Mouse (Mus musculus) intestine, embryonic 14.5 days (tissue): ENCODE results near the gene Cox17. TPM values are rescaled to one million over a fixed set of nuclear protein-coding genes. Genes with fewer than 3 reads are reported as not detected.

Source experiments
- ATAC-seq: fragments of 200-750 bp; cut with Nextera tagmentation; replicated peaks from 2 replicates; pipeline ENCODE4 v1.8.0; 2017; ENCODE audit warnings: low read depth, moderate number of reproducible peaks, moderate TSS enrichment, moderate library complexity; ENCODE audit not compliant: low FRiP score, low TSS enrichment
- DNase-seq: peaks from one replicate; pipeline ENCODE4 v3.0.0-alpha.2; 2018; ENCODE audit warnings: low spot score
- H3K27ac ChIP-seq: fragments of 300-500 bp; sonication (generic); 2 replicates; pipeline ENCODE4 v1.5.1; 2014; ENCODE audit warnings: low read depth, mild to moderate bottlenecking, control low read depth
- H3K27me3 ChIP-seq: fragments of 300-500 bp; sonication (generic); replicated peaks from 2 replicates; pipeline ENCODE4 v1.6.1; 2014; ENCODE audit warnings: low read length, control low read depth; ENCODE audit not compliant: control insufficient read depth, insufficient read depth
- H3K36me3 ChIP-seq: fragments of 300-500 bp; sonication (generic); 2 replicates; pipeline ENCODE4 v1.6.1; 2014; ENCODE audit warnings: low read length, control low read depth; ENCODE audit not compliant: control insufficient read depth, insufficient read depth
- H3K4me1 ChIP-seq: fragments of 300-500 bp; sonication (generic); replicated peaks from 2 replicates; pipeline ENCODE4 v1.6.1; 2014; ENCODE audit warnings: low read length, control low read depth, mixed read lengths; ENCODE audit not compliant: control insufficient read depth, insufficient read depth
- H3K4me2 ChIP-seq: fragments of 300-500 bp; sonication (generic); 2 replicates; pipeline ENCODE4 v1.6.1; 2014; ENCODE audit warnings: low read length
- H3K4me3 ChIP-seq: fragments of 300-500 bp; sonication (generic); 2 replicates; pipeline ENCODE4 v1.5.1; 2014; ENCODE audit warnings: low read depth, low read length, control low read depth, mixed read lengths
- H3K9ac ChIP-seq: fragments of 300-500 bp; sonication (generic); 2 replicates; pipeline ENCODE4 v1.6.1; 2014; ENCODE audit warnings: mild to moderate bottlenecking, low read length
- H3K9me3 ChIP-seq: fragments of 300-500 bp; sonication (generic); 2 replicates; pipeline ENCODE4 v1.6.1; 2016; ENCODE audit warnings: low read length, control low read depth; ENCODE audit not compliant: control insufficient read depth
- WGBS: fragments of 180-500 bp; shearing (Covaris S2); extraction: QIAGEN DNeasy Blood & Tissue Kit; methylation state at CpG from one replicate; pipeline ENCODE4 v1.1.7; 2014; 5-methylcytosine and 5-hydroxymethylcytosine counted together
- polyA plus RNA-seq: library from polyadenylated mRNA; unstranded; fragments of >200 nt; fragmentation: Nextera tagmentation; extraction: Ambion mirVana; gene quantifications from 2 replicates; pipeline ENCODE4 v1.2.1, GENCODE M21; 2014

The Cox17 gene
- polyA plus RNA-seq, 1 experiment from 2014 or later, result 187 TPM

- Histone ChIP-seq H3K4me3 (no peak overlapping the region), H3K36me3 (no peaks in the 10 kb centered on the region), H3K4me2 (no peak overlapping the region), H3K9ac (no peak overlapping the region), H3K9me3 (no peaks in the 10 kb centered on the region), H3K27me3 (no peaks in the 10 kb centered on the region), H3K4me1 (peaks cover 13% of the 10 kb centered on the region), H3K27ac (no peak overlapping the region)
- WGBS, result 85% methylated on average over 6 of the region's 6 CpGs
- DNase-seq, result no peak
- no peak for ATAC-seq
Observed at GRCm38 (mm10) chr16:38398266-38398665, 51.5 kb downstream of the Cox17 start.

GRCm38 (mm10) chr16:38399076-38399475 is 52.3 kb downstream of the Cox17 start:
- Histone ChIP-seq H3K9ac (no peak overlapping the region), H3K4me2 (no peak overlapping the region), H3K4me1 (peaks cover 13% of the 10 kb centered on the region), H3K36me3 (no peaks in the 10 kb centered on the region), H3K27me3 (no peaks in the 10 kb centered on the region), H3K4me3 (no peak overlapping the region), H3K27ac (no peak overlapping the region), H3K9me3 (no peaks in the 10 kb centered on the region)
- no peak for ATAC-seq
- no peak for DNase-seq
- 83% methylated on average over 3 of the region's 3 CpGs for WGBS

- H3K9me3 ChIP-seq, result no peaks in the 10 kb centered on the region
- peak overlapping the region; percentile 8 for H3K9ac ChIP-seq
- H3K27me3 ChIP-seq, result no peaks in the 10 kb centered on the region
- peak overlapping the region; percentile 1; the same call in 1 of the 2 replicates for H3K27ac ChIP-seq
- peak overlapping the region; percentile 47 for H3K4me2 ChIP-seq
- ATAC-seq, result peak; percentile 50; the same call in 1 of the 2 replicates
- H3K36me3 ChIP-seq, result no peaks in the 10 kb centered on the region
- DNase-seq, result peak; percentile 62
- H3K4me1 ChIP-seq, result peaks cover 13% of the 10 kb centered on the region
- WGBS, result 19% methylated on average over 17 of the region's 17 CpGs
- peak overlapping the region; percentile 10; the same call in 1 of the 2 replicates for H3K4me3 ChIP-seq
Observed at GRCm38 (mm10) chr16:38399531-38400231, 52.9 kb downstream of the Cox17 start.

- Histone ChIP-seq H3K9me3 (no peaks in the 10 kb centered on the region), H3K4me2 (peak overlapping the region; percentile 47), H3K27ac (no peak overlapping the region), H3K36me3 (no peaks in the 10 kb centered on the region), H3K27me3 (no peaks in the 10 kb centered on the region), H3K4me1 (peaks cover 13% of the 10 kb centered on the region), H3K9ac (no peak overlapping the region), H3K4me3 (0 out of 2 replicates have a peak overlapping the region, but pooled peaks have one; percentile 10)
- ATAC-seq, result no peak
- WGBS, result 72% methylated on average over 9 of the region's 9 CpGs
- no peak for DNase-seq
Observed at GRCm38 (mm10) chr16:38400311-38400960, 53.6 kb downstream of the Cox17 start.

- no peak overlapping the region for H3K27ac ChIP-seq
- H3K36me3 ChIP-seq, result no peaks in the 10 kb centered on the region
- peaks cover 8% of the 10 kb centered on the region for H3K4me1 ChIP-seq
- H3K4me3 ChIP-seq, result no peak overlapping the region
- ATAC-seq (no peak), DNase-seq (no peak)
- H3K27me3 ChIP-seq, result no peaks in the 10 kb centered on the region
- no peaks in the 10 kb centered on the region for H3K9me3 ChIP-seq
- 79% methylated on average over 6 of the region's 6 CpGs for WGBS
- H3K9ac ChIP-seq, result no peak overlapping the region
- no peak overlapping the region for H3K4me2 ChIP-seq
Observed at GRCm38 (mm10) chr16:38401468-38401867, 54.7 kb downstream of the Cox17 start.

Other genes with a start within 250 kb of the Cox17 start
- 4.7 and 6.7 TPM in 2 replicates for gene Nr1i2, start 52.2 kb upstream of the Cox17 start, polyA plus RNA-seq
- 0.08 TPM in 1 of 2 replicates, not detected in the other for gene Maats1, start 4.8 kb upstream of the Cox17 start, polyA plus RNA-seq
- 0.68 TPM in 1 of 2 replicates, not detected in the other for gene Gm21987, start within 50 bp of the Cox17 start, polyA plus RNA-seq
- 16.8 and 19.6 TPM in 2 replicates for gene Popdc2, start 15.2 kb downstream of the Cox17 start, polyA plus RNA-seq
- gene Pla1a, start 86.2 kb downstream of the Cox17 start, polyA plus RNA-seq, result 0.09 and 0.81 TPM in 2 replicates
- 86.6 and 90.8 TPM in 2 replicates for gene Adprh, start 105.7 kb downstream of the Cox17 start, polyA plus RNA-seq
- 0.27 and 0.31 TPM in 2 replicates for gene Cd80, start 108.6 kb downstream of the Cox17 start, polyA plus RNA-seq
- 22.3 and 22.8 TPM in 2 replicates for gene Timmdc1, start 175.7 kb downstream of the Cox17 start, polyA plus RNA-seq
- gene Poglut1, start 203.3 kb downstream of the Cox17 start, polyA plus RNA-seq, result 43.7 and 52.3 TPM in 2 replicates
- gene Tmem39a, start 211.7 kb downstream of the Cox17 start, polyA plus RNA-seq, result 97.9 and 117 TPM in 2 replicates